Mouse (Mus musculus) thymus, postnatal 14 days (tissue): ENCODE data around the gene Gm30083.

Source experiments
- DNase-seq: peaks from one replicate; pipeline ENCODE4 v3.0.0; 2021

Gene Gm30083

DNA sequence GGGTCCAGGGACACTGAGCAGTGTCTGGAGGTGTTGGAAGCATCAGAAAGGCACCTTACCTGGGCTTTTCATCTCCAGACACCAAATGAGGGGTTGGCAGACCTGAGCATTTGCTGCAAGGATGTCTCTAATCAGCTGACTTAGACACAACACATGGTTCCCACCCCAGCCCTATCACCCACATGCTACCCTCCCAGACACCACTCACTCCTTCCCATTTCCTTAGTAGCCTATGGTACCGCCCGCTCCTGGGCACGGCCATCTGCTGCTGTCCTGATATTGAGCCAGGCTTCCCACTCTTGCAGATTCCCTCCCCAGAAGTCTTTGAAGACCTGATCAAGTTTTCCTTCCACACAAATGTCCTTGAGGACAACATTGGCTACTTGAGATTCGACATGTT lies 56.8 kb downstream of the Gm30083 start:
- DNase-seq = no peak

DNA sequence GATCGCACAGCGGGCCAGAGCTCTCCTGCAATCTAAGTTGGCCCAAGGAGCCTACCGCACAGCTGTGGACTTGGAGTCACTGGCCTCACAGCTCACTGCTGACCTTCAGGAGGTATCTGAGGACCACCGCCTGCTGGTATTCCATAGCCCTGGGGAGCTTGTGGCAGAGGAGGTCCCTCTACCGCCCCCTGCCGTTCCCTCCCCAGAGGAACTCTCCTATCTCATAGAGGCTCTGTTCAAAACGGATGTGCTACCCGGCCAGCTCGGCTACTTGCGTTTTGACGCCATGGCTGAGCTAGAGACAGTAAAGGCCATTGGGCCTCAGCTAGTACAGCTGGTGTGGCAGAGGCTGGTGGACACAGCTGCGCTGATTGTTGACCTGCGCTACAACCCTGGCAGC lies 58.9 kb downstream of the Gm30083 start:
- DNase-seq = no peak

DNA sequence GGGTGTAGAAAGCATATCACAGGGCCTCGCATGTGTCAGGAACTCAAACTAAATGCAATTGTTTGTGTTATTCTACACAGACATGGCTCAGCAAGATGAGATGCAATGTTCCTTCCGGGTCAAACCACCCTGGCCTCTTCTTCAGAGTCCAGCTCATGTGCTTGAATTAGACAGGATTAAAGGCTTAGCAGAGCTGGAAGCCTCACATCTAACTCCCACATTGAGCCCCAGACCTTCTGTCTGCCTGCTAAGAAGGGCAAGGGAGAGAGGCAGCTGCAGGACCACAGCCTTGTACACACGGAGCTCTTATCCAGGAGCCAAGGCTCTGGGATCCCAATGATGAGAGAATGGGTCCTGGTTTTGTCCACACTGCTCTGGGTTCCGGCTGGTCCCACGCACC lies 61.2 kb downstream of the Gm30083 start, which contains the start of gene Rbp3:
Gene Rbp3 (plus strand): TSS at position 243 of the 400 bp plus-strand sequence.
- DNase-seq = no peak

DNA sequence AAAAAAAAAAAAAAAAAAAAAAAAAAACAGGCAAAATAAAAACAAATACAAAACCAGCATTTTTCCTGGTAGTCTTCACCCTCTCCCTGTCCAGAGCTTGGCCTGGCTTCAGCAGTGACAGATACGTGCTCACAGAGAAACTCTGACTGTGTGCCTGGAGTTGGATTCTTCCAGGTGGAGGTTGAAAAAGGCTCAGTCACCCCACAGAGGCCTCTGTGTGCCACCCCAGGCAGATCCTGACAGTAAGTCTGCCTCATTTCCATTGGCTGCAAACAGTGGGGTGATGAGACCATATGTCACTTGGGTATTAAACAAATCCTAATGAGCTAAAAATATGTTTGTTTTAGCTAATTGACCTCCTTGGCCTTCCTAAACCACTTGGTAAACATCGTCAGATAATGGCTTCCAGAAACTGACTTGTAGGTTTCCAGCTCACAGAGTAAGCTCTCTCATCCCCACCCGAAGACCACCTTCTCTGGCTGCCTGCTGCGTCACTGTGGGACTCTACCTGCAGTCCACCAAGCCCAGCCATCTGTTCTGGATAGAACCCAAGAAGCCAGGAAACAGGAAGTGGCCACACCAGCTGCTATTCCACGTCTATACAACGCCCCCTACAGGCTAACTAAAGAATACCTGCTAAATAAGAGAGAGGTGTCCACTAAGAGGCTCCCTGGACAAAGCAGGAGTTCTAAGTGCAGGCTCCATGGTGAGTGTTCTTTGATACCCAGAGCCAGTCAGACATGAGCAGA lies 62.6 kb downstream of the Gm30083 start:
- no peak for DNase-seq

DNA sequence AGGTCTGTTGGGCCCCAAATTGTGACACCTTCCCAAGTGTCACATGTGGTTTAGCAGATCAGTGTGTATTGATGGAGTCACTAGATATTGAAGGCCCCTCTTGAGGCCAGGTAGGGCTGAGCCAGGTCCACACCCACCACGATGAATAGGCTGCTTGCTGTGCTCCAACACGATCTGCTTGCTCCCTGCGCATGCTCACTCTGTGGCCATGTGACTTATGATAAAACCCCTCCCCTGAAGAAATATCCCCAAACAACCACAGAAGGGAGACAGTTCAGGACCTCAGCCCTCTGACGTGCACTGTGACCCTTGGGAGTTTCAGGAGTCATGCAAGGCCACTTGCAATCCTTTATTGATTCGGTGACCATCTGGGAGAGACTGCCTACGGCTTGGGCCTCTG lies 68.9 kb downstream of the Gm30083 start:
- DNase-seq = no peak

DNA sequence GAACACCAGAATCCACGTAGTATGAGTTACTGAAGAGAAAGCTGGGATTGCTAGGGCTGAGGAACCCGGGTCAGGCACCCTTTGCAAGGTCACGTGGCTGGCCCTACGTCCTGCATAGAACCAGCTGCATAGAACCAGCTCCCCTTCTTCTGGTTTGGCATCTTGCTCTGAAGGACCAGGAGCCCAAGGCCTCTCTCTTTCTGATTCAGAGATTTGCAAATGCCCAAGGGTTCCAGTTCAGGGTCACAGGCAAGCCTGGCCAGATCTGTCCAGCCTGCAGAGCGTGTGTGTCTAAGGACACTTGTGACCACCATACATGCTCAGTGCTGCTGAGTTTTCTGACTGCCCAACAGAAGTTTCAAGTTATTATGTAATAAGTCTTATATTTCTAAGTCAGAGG lies 72.8 kb downstream of the Gm30083 start:
- DNase-seq = no peak

DNA sequence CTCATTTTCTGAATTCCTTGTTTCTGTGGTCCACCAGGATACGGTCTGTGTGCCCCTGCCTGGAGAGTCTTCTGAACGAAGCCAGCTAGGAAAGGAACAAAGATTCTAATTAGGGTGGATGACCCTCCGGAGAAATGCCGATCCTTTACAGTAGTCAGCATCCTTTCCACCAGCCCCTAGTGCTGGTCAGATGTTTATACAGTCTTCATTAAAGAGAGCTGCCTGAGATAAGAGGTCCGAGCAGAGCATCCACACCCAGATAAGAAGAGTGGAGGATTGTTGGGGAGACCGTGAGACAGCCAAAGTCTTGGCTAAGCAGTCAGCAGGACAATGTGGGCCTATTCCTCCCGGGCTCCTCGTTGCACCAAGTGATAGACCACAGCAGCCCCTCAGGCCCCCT lies 74.2 kb downstream of the Gm30083 start, which contains the start of gene Gdf2:
Gene Gdf2 (plus strand): TSS at position 301 of the 400 bp plus-strand sequence.
- no peak for DNase-seq

DNA sequence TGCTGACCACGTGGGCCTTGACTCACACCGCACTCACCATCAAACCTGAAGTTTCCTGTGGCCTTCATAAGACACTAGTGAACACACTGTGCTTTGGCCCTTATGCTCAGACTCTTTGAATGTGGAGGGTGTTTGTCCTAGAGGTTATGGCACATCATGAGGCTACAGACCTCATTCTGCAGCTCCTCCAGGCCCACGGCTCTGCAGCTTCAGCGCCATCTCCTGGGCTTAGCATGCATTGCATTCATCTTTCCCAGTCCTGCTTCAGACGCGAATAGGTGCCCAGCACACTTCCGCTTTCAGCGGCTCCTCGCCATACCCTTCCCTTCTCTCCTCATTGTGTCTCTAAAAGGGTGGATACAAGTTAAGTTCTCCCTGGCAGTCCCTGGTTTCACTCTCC lies 75.9 kb downstream of the Gm30083 start:
- peak; percentile 13 for DNase-seq
